Comparison of ENCODE assay signal across 14 mouse cellular contexts in genomic region chr5:130010961-130011360, GRCm38 (mm10). TPM values are rescaled to one million over a fixed set of nuclear protein-coding genes. Genes with fewer than 3 reads are reported as not detected.
DNase-seq lines count a peak whose midpoint lies in the region; ATAC-seq and TF ChIP-seq lines count a peak whose summit lies in the region.
"Had no signal": no experiment of that assay in that cellular context is flagged by ENCODE, and none has a peak within 500 bp of the region (broad histone marks: within the 10 kb centered on the region; RNA-seq: fewer than 3 reads in every experiment).

No protein-coding gene starts in this region.

- no peak overlapping the region for H3K4me3 ChIP-seq in heart, adult 2 months
- H3K4me3 ChIP-seq in lung, postnatal 0 days (ENCODE audit: low read depth, low read length): no peak overlapping the region
- no peak overlapping the region for H3K4me3 ChIP-seq in G1E (ENCODE audit: low read depth, low read length)
- no peak overlapping the region for H3K4me3 ChIP-seq in forebrain, embryonic 10.5 days
- H3K4me3 ChIP-seq in kidney, embryonic 16.5 days (ENCODE audit: low read length): no peak overlapping the region
- H3K4me3 ChIP-seq: limb, embryonic 10.5 days had no signal

- H3K4me2 ChIP-seq in lung, postnatal 0 days (replicated peaks; ENCODE audit: low read depth, low read length): no peak overlapping the region
- no peak overlapping the region for H3K4me2 ChIP-seq in kidney, embryonic 16.5 days (replicated peaks; ENCODE audit: low read depth, low read length)

- DNase-seq in heart, adult 2 months: no peak
- DNase-seq in heart, adult 11 months: no peak
- DNase-seq in lung, postnatal 0 days (ENCODE audit: low spot score): no peak
- DNase-seq in lung, postnatal 36 days: no peak
- DNase-seq in G1E (ENCODE audit: low spot score): no peak
- no peak for DNase-seq in forebrain, embryonic 10.5 days (ENCODE audit: extremely low spot score, low spot score)
- DNase-seq: cerebellum, postnatal 36 days; heart, postnatal 14 days; lung, postnatal 14 days had no signal

- H3K9me3 ChIP-seq in lung, postnatal 0 days (ENCODE audit: low read length): no peaks in the 10 kb centered on the region; the same call in 1 of the 2 replicates
- peaks cover 11% of the 10 kb centered on the region for H3K9me3 ChIP-seq in G1E (replicated peaks)
- H3K9me3 ChIP-seq in forebrain, embryonic 10.5 days: peaks cover 20% of the 10 kb centered on the region
- peaks cover 18% of the 10 kb centered on the region for H3K9me3 ChIP-seq in kidney, embryonic 16.5 days (ENCODE audit: low read length)

- TF ChIP-seq CTCF in heart, adult 2 months (IDR thresholded peaks at IDR 0.05): peak; percentile 63
- TF ChIP-seq CTCF in lung, postnatal 0 days (IDR thresholded peaks at IDR 0.05): peak; percentile 55
- TF ChIP-seq CTCF in G1E (IDR thresholded peaks at IDR 0.05; ENCODE audit: low read depth, low read length): peak; percentile 49; the same call in 1 of the 2 replicates

- ATAC-seq in lung, postnatal 0 days: no peak
- ATAC-seq in G1E (ENCODE audit: extremely low read depth, insufficient number of reproducible peaks, low FRiP score, poor library complexity, severe bottlenecking): no peak
- ATAC-seq in megakaryocyte progenitor cell, adult 5-6 weeks (replicated peaks; ENCODE audit: poor library complexity): peak; percentile 55; the same call in 1 of the 2 replicates
- no peak for ATAC-seq in kidney, embryonic 16.5 days (ENCODE audit: low FRiP score, low TSS enrichment)
- ATAC-seq: activated CD4-positive, CD25-positive, alpha-beta regulatory T cell, adult 4 months; inflammation-experienced regulatory T-cells, adult 6 months had no signal

- H3K36me3 ChIP-seq in heart, adult 2 months (ENCODE audit: control insufficient read depth, insufficient read depth, low read length): no peaks in the 10 kb centered on the region
- peaks cover 6% of the 10 kb centered on the region; the same call in 1 of the 2 replicates for H3K36me3 ChIP-seq in lung, postnatal 0 days (ENCODE audit: insufficient read depth, low read length)
- H3K36me3 ChIP-seq in G1E (replicated peaks): peaks cover 59% of the 10 kb centered on the region
- peaks cover 55% of the 10 kb centered on the region for H3K36me3 ChIP-seq in forebrain, embryonic 10.5 days (replicated peaks)
- H3K36me3 ChIP-seq in kidney, embryonic 16.5 days (ENCODE audit: insufficient read depth, low read length): peaks cover 29% of the 10 kb centered on the region

- TF ChIP-seq EP300 in heart, adult 2 months (IDR thresholded peaks at IDR 0.05; ENCODE audit: insufficient read depth, low read depth, low read length): no peak
- no peak for TF ChIP-seq EP300 in lung, postnatal 0 days (IDR thresholded peaks at IDR 0.05)

- no peak overlapping the region for H3K9ac ChIP-seq in heart, adult 2 months (ENCODE audit: low read depth, low read length)
- no peak overlapping the region for H3K9ac ChIP-seq in lung, postnatal 0 days (replicated peaks; ENCODE audit: low read depth)
- no peak overlapping the region for H3K9ac ChIP-seq in kidney, embryonic 16.5 days (replicated peaks; ENCODE audit: low read length)

- WGBS in heart, adult 2 months: 95% methylated on average over 5 of the region's 5 CpGs
- 94% methylated on average over 5 of the region's 5 CpGs for WGBS in lung, postnatal 0 days
- 94% methylated on average over 5 of the region's 5 CpGs for WGBS in forebrain, embryonic 10.5 days
- 95% methylated on average over 5 of the region's 5 CpGs for WGBS in kidney, embryonic 16.5 days

- intact Hi-C loops in heart, adult 2 months (cut with DNase I): no loop called here

- H3K79me2 ChIP-seq in heart, adult 2 months (replicated peaks; ENCODE audit: control insufficient read depth, insufficient read depth, low read length): no peaks in the 10 kb centered on the region

- H3K27me3 ChIP-seq in heart, adult 2 months (ENCODE audit: control insufficient read depth, insufficient read depth, low read length): no peaks in the 10 kb centered on the region
- H3K27me3 ChIP-seq in lung, postnatal 0 days (replicated peaks; ENCODE audit: insufficient read depth, low read length): no peaks in the 10 kb centered on the region
- H3K27me3 ChIP-seq in G1E (ENCODE audit: insufficient read depth, low read length): no peaks in the 10 kb centered on the region
- H3K27me3 ChIP-seq in forebrain, embryonic 10.5 days (ENCODE audit: poor library complexity, severe bottlenecking): no peaks in the 10 kb centered on the region
- H3K27me3 ChIP-seq in kidney, embryonic 16.5 days (ENCODE audit: insufficient read depth, low read length): no peaks in the 10 kb centered on the region

- H3K4me1 ChIP-seq in heart, adult 2 months (ENCODE audit: control insufficient read depth, insufficient read depth, low read length): no peaks in the 10 kb centered on the region
- H3K4me1 ChIP-seq in lung, postnatal 0 days (ENCODE audit: insufficient read depth, low read depth, low read length): no peaks in the 10 kb centered on the region
- H3K4me1 ChIP-seq in G1E (ENCODE audit: insufficient read depth, low read depth, low read length): peaks cover 6% of the 10 kb centered on the region; the same call in 1 of the 2 replicates
- H3K4me1 ChIP-seq in forebrain, embryonic 10.5 days: no peaks in the 10 kb centered on the region
- H3K4me1 ChIP-seq in kidney, embryonic 16.5 days (ENCODE audit: insufficient read depth, low read length): no peaks in the 10 kb centered on the region
- H3K4me1 ChIP-seq: limb, embryonic 10.5 days had no signal

- no peak for TF ChIP-seq POLR2A in heart, adult 2 months (IDR thresholded peaks at IDR 0.05; ENCODE audit: insufficient read depth, low read depth, low read length)

- H3K27ac ChIP-seq in heart, adult 2 months: no peak overlapping the region
- H3K27ac ChIP-seq in lung, postnatal 0 days (ENCODE audit: low read length): no peak overlapping the region
- no peak overlapping the region for H3K27ac ChIP-seq in forebrain, embryonic 10.5 days
- H3K27ac ChIP-seq in kidney, embryonic 16.5 days (ENCODE audit: low read length): no peak overlapping the region
- H3K27ac ChIP-seq: limb, embryonic 10.5 days had no signal

RNA-seq across cellular contexts. Expression of gene Gusb, which starts 8.1 kb away (rescaled TPM):
- 10 to 100 TPM; 12.8 to 13.0 TPM for total RNA-seq in heart, adult 2 months (2021)
- 17.9 and 25.3 TPM in 2 replicates for polyA plus RNA-seq in heart, adult 2 months (2012; rRNA removed)
- polyA plus RNA-seq in lung, postnatal 0 days (2015; fragmentation: Nextera tagmentation; extraction: Ambion mirVana): 49.0 and 50.0 TPM in 2 replicates
- total RNA-seq in G1E (2014; fragmentation: Nextera tagmentation) (53.6 and 54.1 TPM in 2 replicates), G1E (2017) (68.0 and 74.6 TPM in 2 replicates)
- 19.5 and 21.9 TPM in 2 replicates for polyA plus RNA-seq in G1E (2012)
- total RNA-seq in megakaryocyte progenitor cell, adult 5-6 weeks (2015): 137 and 148 TPM in 2 replicates
- total RNA-seq in megakaryocyte progenitor cell, adult 5-6 weeks (2017): 77.6 and 90.6 TPM in 2 replicates
- polyA plus RNA-seq in forebrain, embryonic 10.5 days (2016; fragmentation: Nextera tagmentation; extraction: Ambion mirVana): 32.2 and 35.6 TPM in 2 replicates
- polyA plus RNA-seq in kidney, embryonic 16.5 days (2015; fragmentation: Nextera tagmentation; extraction: Ambion mirVana): 55.0 and 59.4 TPM in 2 replicates

RNA-seq across cellular contexts. Expression of gene Asl, which starts 18.1 kb away (rescaled TPM):
- 1 to 10 TPM; 3.2 to 4.6 TPM for total RNA-seq in heart, adult 2 months (2021)
- 5.9 and 6.5 TPM in 2 replicates for polyA plus RNA-seq in heart, adult 2 months (2012; rRNA removed)
- 27.3 and 29.7 TPM in 2 replicates for polyA plus RNA-seq in lung, postnatal 0 days (2015; fragmentation: Nextera tagmentation; extraction: Ambion mirVana)
- total RNA-seq in G1E (2014; fragmentation: Nextera tagmentation) (32.8 and 48.6 TPM in 2 replicates), G1E (2017) (29.4 and 34.2 TPM in 2 replicates)
- polyA plus RNA-seq in G1E (2012): 22.6 and 23.9 TPM in 2 replicates
- 22.7 and 23.0 TPM in 2 replicates for total RNA-seq in megakaryocyte progenitor cell, adult 5-6 weeks (2015)
- total RNA-seq in megakaryocyte progenitor cell, adult 5-6 weeks (2017): 19.2 and 32.1 TPM in 2 replicates
- 33.2 and 36.6 TPM in 2 replicates for polyA plus RNA-seq in forebrain, embryonic 10.5 days (2016; fragmentation: Nextera tagmentation; extraction: Ambion mirVana)
- polyA plus RNA-seq in kidney, embryonic 16.5 days (2015; fragmentation: Nextera tagmentation; extraction: Ambion mirVana): 59.2 and 73.9 TPM in 2 replicates

RNA-seq across cellular contexts. Expression of gene Crcp, which starts 18.1 kb away (rescaled TPM):
- total RNA-seq in heart, adult 2 months (2021): 10 to 100 TPM in 1 of 2 experiments, 1 to 10 TPM in 1; 9.3 to 11.2 TPM
- polyA plus RNA-seq in heart, adult 2 months (2012; rRNA removed): 9.5 and 10.3 TPM in 2 replicates
- polyA plus RNA-seq in lung, postnatal 0 days (2015; fragmentation: Nextera tagmentation; extraction: Ambion mirVana): 31.0 and 31.5 TPM in 2 replicates
- total RNA-seq in G1E (2014; fragmentation: Nextera tagmentation): 86.2 and 94.0 TPM in 2 replicates
- 45.0 and 46.7 TPM in 2 replicates for total RNA-seq in G1E (2017)
- 10.2 and 12.4 TPM in 2 replicates for polyA plus RNA-seq in G1E (2012)
- total RNA-seq in megakaryocyte progenitor cell, adult 5-6 weeks (2015): 39.3 and 40.3 TPM in 2 replicates
- total RNA-seq in megakaryocyte progenitor cell, adult 5-6 weeks (2017): 36.6 and 62.7 TPM in 2 replicates
- 61.3 and 64.0 TPM in 2 replicates for polyA plus RNA-seq in forebrain, embryonic 10.5 days (2016; fragmentation: Nextera tagmentation; extraction: Ambion mirVana)
- polyA plus RNA-seq in kidney, embryonic 16.5 days (2015; fragmentation: Nextera tagmentation; extraction: Ambion mirVana): 43.7 and 46.2 TPM in 2 replicates
